Mouse (Mus musculus): ENCODE results near the gene a.

DNA sequence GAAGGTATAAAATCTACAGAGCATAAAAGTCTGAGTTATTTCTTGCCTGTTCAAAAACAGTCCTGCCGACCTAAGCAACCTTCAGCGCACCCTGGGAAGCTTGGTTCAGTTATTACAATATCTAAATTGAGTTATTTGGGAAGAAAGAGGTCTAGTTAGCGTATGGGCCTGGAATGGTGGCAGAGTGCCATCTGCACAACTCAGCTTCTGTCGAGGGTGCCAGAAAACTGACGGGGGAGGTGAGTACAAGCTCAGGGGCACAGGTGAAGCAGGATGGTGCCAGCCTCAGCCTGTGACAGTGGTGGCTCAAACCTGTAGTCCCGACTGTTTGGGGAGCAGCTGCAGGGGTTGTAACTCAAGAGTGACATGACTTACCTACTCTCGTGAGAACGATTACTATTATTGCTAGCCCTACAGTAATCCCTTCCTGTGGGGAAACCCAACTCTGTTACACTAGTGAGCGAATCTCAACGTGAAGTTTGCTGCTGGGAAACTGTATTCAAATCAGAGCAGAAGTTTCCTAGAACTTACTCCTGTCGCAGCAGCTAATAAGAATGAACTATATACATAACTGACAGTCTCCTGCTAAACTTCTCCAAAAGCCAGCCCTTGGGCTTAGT is 145.4 kb downstream of the a start:
- no peak for TF ChIP-seq CTCF (IDR thresholded peaks at IDR 0.05; ENCODE audit: low read depth, low read length)
- TF ChIP-seq TAL1 (conservative IDR thresholded peaks at IDR 0.05; ENCODE audit: low read depth, low read length): no peak
- TF ChIP-seq GATA1 (IDR thresholded peaks at IDR 0.05; ENCODE audit: borderline replicate concordance, low read length): no peak
- TF ChIP-seq POLR2AphosphoS5 (IDR thresholded peaks at IDR 0.05; ENCODE audit: insufficient replicate concordance, low read depth, low read length): no peak
- no peak for TF ChIP-seq GATA2 (IDR thresholded peaks at IDR 0.05; ENCODE audit: borderline replicate concordance, low read depth, low read length)

All from G1E (cell line).